Mouse (Mus musculus) CH12.LX (cell line): ENCODE measurements around the gene Rapgef4. TPM values are rescaled to one million over a fixed set of nuclear protein-coding genes. Genes with fewer than 3 reads are reported as not detected.

Source experiments
- DNase-seq: peaks from one replicate; pipeline ENCODE4 v3.0.0-alpha.2; 2013; ENCODE audit errors: extremely low read depth
- H3K27ac ChIP-seq: 2 replicates; pipeline ENCODE4 v1.5.1; 2012; ENCODE audit warnings: low read depth, mild to moderate bottlenecking, control low read depth, moderate library complexity; ENCODE audit not compliant: insufficient read depth
- H3K27me3 ChIP-seq: replicated peaks from 2 replicates; pipeline ENCODE3; 2012; ENCODE audit warnings: inconsistent platforms
- H3K36me3 ChIP-seq, 2 experiments: replicated peaks in 1 of 2; 2 replicates each; pipeline versions ENCODE3 to v1.6.1; 2012; ENCODE audit warnings: inconsistent platforms in 1 of 2, low read length in 1 of 2, mild to moderate bottlenecking in 1 of 2, mixed read lengths in 1 of 2, moderate library complexity in 1 of 2; ENCODE audit not compliant: control insufficient read depth in 1 of 2, insufficient read depth in 1 of 2
- H3K4me1 ChIP-seq, 2 experiments: 2 replicates each; pipeline ENCODE4 v1.6.1; 2012; ENCODE audit warnings: inconsistent platforms in 1 of 2, moderate library complexity in 1 of 2; ENCODE audit not compliant: insufficient read depth in 2 of 2, control insufficient read depth in 1 of 2
- H3K4me2 ChIP-seq: 2 replicates; pipeline ENCODE4 v1.6.1; 2012; ENCODE audit warnings: low read depth, mild to moderate bottlenecking, control low read depth; ENCODE audit not compliant: poor library complexity, insufficient read depth, severe bottlenecking
- H3K4me3 ChIP-seq, 3 experiments: fragments of 150-350 bp in 1 of 3; sonication (generic) in 1 of 3; replicated peaks in 1 of 3; 2 replicates each; pipeline versions ENCODE3 to v1.5.1; 2011 to 2012; ENCODE audit warnings: low read depth in 2 of 3, low read length in 2 of 3, mild to moderate bottlenecking in 2 of 3, moderate library complexity in 2 of 3, control low read depth in 1 of 3, improper control_type of control experiment in 1 of 3, inconsistent platforms in 1 of 3, mixed read lengths in 1 of 3; ENCODE audit not compliant: poor library complexity in 1 of 3
- H3K79me2 ChIP-seq: replicated peaks from 2 replicates; pipeline ENCODE4 v1.6.1; 2012; ENCODE audit warnings: mild to moderate bottlenecking, moderate library complexity; ENCODE audit not compliant: control insufficient read depth, poor library complexity, insufficient read depth, severe bottlenecking; ENCODE audit errors: extremely low read depth
- H3K9ac ChIP-seq: 2 replicates; pipeline ENCODE4 v1.6.1; 2012; ENCODE audit warnings: low read depth, mild to moderate bottlenecking, control low read depth, moderate library complexity; ENCODE audit not compliant: insufficient read depth
- H3K9me3 ChIP-seq: replicated peaks from 2 replicates; pipeline ENCODE3; 2012; ENCODE audit warnings: low read length, inconsistent platforms, mixed read lengths
- BHLHE40 ChIP-seq: IDR thresholded peaks from 2 replicates; pipeline ENCODE4 v1.6.1; 2011; ENCODE audit warnings: mild to moderate bottlenecking, low read depth, low read length, improper control_type of control experiment
- CTCF ChIP-seq, 2 experiments: IDR thresholded peaks in 1 of 2; conservative IDR thresholded peaks in 1 of 2; 2 replicates each; pipeline ENCODE4 v1.5.1; 2011 to 2012; ENCODE audit warnings: low read depth in 2 of 2, low read length in 2 of 2, improper control_type of control experiment in 1 of 2, inconsistent platforms in 1 of 2, mild to moderate bottlenecking in 1 of 2, moderate library complexity in 1 of 2
- E2F4 ChIP-seq: IDR thresholded peaks from 2 replicates; pipeline ENCODE4 v1.6.1; 2011; ENCODE audit warnings: low read depth, low read length, improper control_type of control experiment; ENCODE audit not compliant: insufficient replicate concordance
- ELF1 ChIP-seq: IDR thresholded peaks from 2 replicates; pipeline ENCODE4 v1.6.1; 2014; ENCODE audit warnings: low read depth, mild to moderate bottlenecking, inconsistent platforms, low read length, improper control_type of control experiment
- EP300 ChIP-seq: IDR thresholded peaks from 2 replicates; pipeline ENCODE4 v1.6.1; 2011; ENCODE audit warnings: low read length, improper control_type of control experiment
- ETS1 ChIP-seq: conservative IDR thresholded peaks from 2 replicates; pipeline ENCODE4 v1.6.1; 2012; ENCODE audit warnings: low read depth, mild to moderate bottlenecking, inconsistent platforms, low read length, improper control_type of control experiment, moderate library complexity
- GABPA ChIP-seq: IDR thresholded peaks from 2 replicates; pipeline ENCODE4 v1.6.1; 2012; ENCODE audit warnings: low read depth, low read length, improper control_type of control experiment, inconsistent platforms; ENCODE audit not compliant: insufficient replicate concordance
- HCFC1 ChIP-seq: IDR thresholded peaks from 2 replicates; pipeline ENCODE4 v1.6.1; 2012; ENCODE audit warnings: low read depth, mild to moderate bottlenecking, inconsistent platforms, low read length, improper control_type of control experiment
- JUN ChIP-seq: IDR thresholded peaks from 2 replicates; pipeline ENCODE4 v1.6.1; 2011; ENCODE audit warnings: low read depth, mild to moderate bottlenecking, low read length, improper control_type of control experiment, moderate library complexity; ENCODE audit not compliant: insufficient read depth
- JUND ChIP-seq: conservative IDR thresholded peaks from 2 replicates; pipeline ENCODE4 v1.6.1; 2011; ENCODE audit warnings: low read depth, low read length, improper control_type of control experiment
- MAZ ChIP-seq: IDR thresholded peaks from 2 replicates; pipeline ENCODE4 v1.6.1; 2012; ENCODE audit warnings: low read depth, mild to moderate bottlenecking, inconsistent platforms, low read length, improper control_type of control experiment, moderate library complexity
- MXI1 ChIP-seq: IDR thresholded peaks from 2 replicates; pipeline ENCODE4 v1.6.1; 2011; ENCODE audit warnings: mild to moderate bottlenecking, low read depth, low read length, improper control_type of control experiment
- NRF1 ChIP-seq: IDR thresholded peaks from 2 replicates; pipeline ENCODE4 v1.6.1; 2014; ENCODE audit warnings: low read depth, mild to moderate bottlenecking, inconsistent platforms, low read length, improper control_type of control experiment, moderate library complexity
- POLR2A ChIP-seq: IDR thresholded peaks from 2 replicates; pipeline ENCODE4 v1.6.1; 2011; ENCODE audit warnings: low read depth, mild to moderate bottlenecking, improper control_type of control experiment, low read length
- RAD21 ChIP-seq: IDR thresholded peaks from 2 replicates; pipeline ENCODE4 v1.6.1; 2011; ENCODE audit warnings: low read depth, mild to moderate bottlenecking, low read length, improper control_type of control experiment, moderate library complexity
- RCOR1 ChIP-seq: conservative IDR thresholded peaks from 2 replicates; pipeline ENCODE4 v1.6.1; 2012; ENCODE audit warnings: low read depth, mild to moderate bottlenecking, inconsistent platforms, low read length, improper control_type of control experiment
- SIN3A ChIP-seq: IDR thresholded peaks from 2 replicates; pipeline ENCODE4 v1.6.1; 2012; ENCODE audit warnings: low read length, improper control_type of control experiment, inconsistent platforms
- SMC3 ChIP-seq: IDR thresholded peaks from 2 replicates; pipeline ENCODE4 v1.6.1; 2011; ENCODE audit warnings: low read depth, low read length, improper control_type of control experiment
- TBP ChIP-seq: conservative IDR thresholded peaks from 2 replicates; pipeline ENCODE4 v1.6.1; 2011; ENCODE audit warnings: low read depth, low read length, improper control_type of control experiment
- TCF12 ChIP-seq: IDR thresholded peaks from 2 replicates; pipeline ENCODE4 v1.6.1; 2014; ENCODE audit warnings: low read depth, mild to moderate bottlenecking, inconsistent platforms, low read length, improper control_type of control experiment
- USF2 ChIP-seq: conservative IDR thresholded peaks from 2 replicates; pipeline ENCODE4 v1.6.1; 2011; ENCODE audit warnings: low read depth, low read length, improper control_type of control experiment
- ZKSCAN1 ChIP-seq: IDR thresholded peaks from 2 replicates; pipeline ENCODE4 v1.6.1; 2012; ENCODE audit warnings: low read depth, inconsistent platforms, low read length, improper control_type of control experiment, borderline replicate concordance
- dilution Hi-C: fragments of 300-500 bp; cut with MboI; formaldehyde crosslinking; loops from 2 replicates; pipeline ENCODE4 v1.14.3; 2020; ENCODE audit warnings: low sequenced_read_pairs; ENCODE audit not compliant: extremely low pct_unique_long_range_greater_than_20kb, extremely low pct_ligation_motif_present
- in situ Hi-C: fragments of 300-500 bp; cut with MboI; formaldehyde crosslinking; loops from 3 replicates; pipeline ENCODE4 v1.14.3; 2019; ENCODE audit warnings: low sequenced_read_pairs, low pct_ligation_motif_present, low pct_unique_long_range_greater_than_20kb, mixed read lengths
- polyA plus RNA-seq: library from polyadenylated mRNA; unstranded; fragments of >175 nt; gene quantifications from 2 replicates; pipeline ENCODE4 v1.2.1, GENCODE M21; 2012; ENCODE audit warnings: low read depth; ENCODE audit not compliant: insufficient read length
- total RNA-seq, 2 experiments: library from RNA; depleted of rRNA; stranded (reverse); fragments of 300-350 nt in 1 of 2; fragments of >200 nt in 1 of 2; gene quantifications; 2 replicates each; pipeline ENCODE4 v1.2.3; 2012 to 2014

Gene Rapgef4
- total and polyA plus RNA-seq, 3 experiments = 0.12 to 0.13 TPM; not detected in 1

DNA sequence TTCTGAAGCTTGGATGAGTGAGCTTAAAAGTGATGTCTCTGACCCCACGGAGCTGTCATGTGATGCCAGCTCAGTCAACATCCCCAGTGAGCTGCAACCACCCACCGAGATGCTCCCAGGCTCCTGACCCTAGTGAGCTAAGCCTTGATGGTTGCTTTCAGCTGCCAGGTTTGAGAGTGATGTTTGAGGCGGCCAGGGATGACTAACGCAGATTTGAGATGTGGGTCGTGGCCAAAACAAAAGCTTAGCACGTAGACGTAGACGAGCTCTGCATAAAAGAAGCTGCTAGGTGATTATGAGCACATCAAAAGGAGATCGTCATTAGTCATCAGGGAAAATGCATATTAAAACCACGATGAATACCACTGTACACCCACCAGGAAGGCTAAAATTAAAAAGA is 16.8 kb upstream of the Rapgef4 start:
- Histone ChIP-seq H3K27me3 (no peaks in the 10 kb centered on the region), H3K4me3 (no peak overlapping the region), H3K9ac (no peak overlapping the region), H3K4me2 (no peak overlapping the region), H3K9me3 (no peaks in the 10 kb centered on the region), H3K27ac (no peak overlapping the region), H3K79me2 (no peaks in the 10 kb centered on the region), H3K36me3 (no peaks in the 10 kb centered on the region), H3K4me1 (peaks cover 5 to 7% of the 10 kb centered on the region in 2 experiments; a peak in 2 of 4 replicates)
- in situ Hi-C loops = no loop called here
- dilution Hi-C loops = no loop called here
- no peak for DNase-seq
- TF ChIP-seq SIN3A (no peak), GABPA (no peak), POLR2A (no peak), ETS1 (no peak), ZKSCAN1 (no peak), SMC3 (no peak), TBP (no peak), MXI1 (no peak)

GRCm38 (mm10) chr2:71965476-71965875 is 15.6 kb upstream of the Rapgef4 start:
- H3K27me3 ChIP-seq = no peaks in the 10 kb centered on the region
- no peak overlapping the region for H3K27ac ChIP-seq
- H3K9ac ChIP-seq = no peak overlapping the region
- H3K4me3 ChIP-seq = no peak overlapping the region
- H3K79me2 ChIP-seq = no peaks in the 10 kb centered on the region
- H3K4me2 ChIP-seq = no peak overlapping the region
- H3K4me1 ChIP-seq = peaks cover 3 to 7% of the 10 kb centered on the region in 2 experiments; a peak in 2 of 4 replicates
- dilution Hi-C loops = no loop called here
- no peaks in the 10 kb centered on the region for H3K36me3 ChIP-seq
- TF ChIP-seq NRF1 (no peak), RAD21 (peak; percentile 53), GABPA (no peak), BHLHE40 (no peak), TCF12 (no peak), JUN (no peak), JUND (no peak), HCFC1 (no peak), RCOR1 (no peak), USF2 (no peak), E2F4 (no peak), SMC3 (peak; percentile 84), ELF1 (no peak), POLR2A (no peak), EP300 (no peak), MAZ (no peak), TBP (no peak), CTCF (conservative IDR thresholded peaks at IDR 0.05 in 1 of 2, IDR thresholded peaks at IDR 0.05 in 1 of 2; ENCODE audit: low read depth in 2 of 2, low read length in 2 of 2) (peak; percentile 80 to 84)
- TF ChIP-seq, all 38 proteins: peak for 3
- in situ Hi-C loops = loop anchor here (5.0 kb wide), 1 partner anchor 62 kb away; no protein-coding TSS in a partner anchor
- no peaks in the 10 kb centered on the region for H3K9me3 ChIP-seq
- peak; percentile 72 for DNase-seq
